In genomic region chr4:148860636-148861035, GRCm38 (mm10) we compare ENCODE assay signal across 11 mouse cellular contexts. TPM values are rescaled to one million over a fixed set of nuclear protein-coding genes. Genes with fewer than 3 reads are reported as not detected.
DNase-seq lines count a peak whose midpoint lies in the region; ATAC-seq and TF ChIP-seq lines count a peak whose summit lies in the region.
"Had no signal": no experiment of that assay in that cellular context is flagged by ENCODE, and none has a peak within 500 bp of the region (broad histone marks: within the 10 kb centered on the region; RNA-seq: fewer than 3 reads in every experiment).

No protein-coding gene starts in this region.

- peaks cover 36% of the 10 kb centered on the region for H3K27me3 ChIP-seq in heart, embryonic 13.5 days (replicated peaks)
- H3K27me3 ChIP-seq in ES-Bruce4 (ENCODE audit: control insufficient read depth, insufficient read depth, low read length, poor library complexity, severe bottlenecking): no peaks in the 10 kb centered on the region
- H3K27me3 ChIP-seq in forebrain, embryonic 16.5 days (replicated peaks; ENCODE audit: control insufficient read depth, insufficient read depth, low read length): peaks cover 14% of the 10 kb centered on the region; the same call in 1 of the 2 replicates
- H3K27me3 ChIP-seq in limb, embryonic 13.5 days: peaks cover 86% of the 10 kb centered on the region

- H3K9ac ChIP-seq in heart, embryonic 13.5 days: peak overlapping the region; percentile 73
- peak overlapping the region; percentile 65 for H3K9ac ChIP-seq in ES-Bruce4 (ENCODE audit: low read depth, poor library complexity, severe bottlenecking)
- peak overlapping the region; percentile 23; the same call in 1 of the 2 replicates for H3K9ac ChIP-seq in forebrain, embryonic 16.5 days (replicated peaks; ENCODE audit: low read depth, low read length)
- H3K9ac ChIP-seq in limb, embryonic 13.5 days: peak overlapping the region; percentile 45; the same call in 1 of the 2 replicates

- H3K9me3 ChIP-seq in heart, embryonic 13.5 days: no peaks in the 10 kb centered on the region
- no peaks in the 10 kb centered on the region for H3K9me3 ChIP-seq in ES-Bruce4 (replicated peaks; ENCODE audit: control insufficient read depth, insufficient read depth, low read length, poor library complexity, severe bottlenecking)
- no peaks in the 10 kb centered on the region for H3K9me3 ChIP-seq in forebrain, embryonic 16.5 days (ENCODE audit: control insufficient read depth, low read length)
- H3K9me3 ChIP-seq in limb, embryonic 13.5 days: no peaks in the 10 kb centered on the region
- H3K9me3 ChIP-seq: megakaryocyte, embryonic 14.5 days had no signal

- no peak overlapping the region for H3K27ac ChIP-seq in heart, embryonic 13.5 days (replicated peaks)
- no peak overlapping the region for H3K27ac ChIP-seq in ES-Bruce4 (ENCODE audit: insufficient read depth, low read length)
- H3K27ac ChIP-seq in forebrain, embryonic 16.5 days (ENCODE audit: low read length): peak overlapping the region; percentile 43
- H3K27ac ChIP-seq in limb, embryonic 13.5 days: no peak overlapping the region

- peak overlapping the region; percentile 37 for H3K4me3 ChIP-seq in heart, embryonic 13.5 days
- H3K4me3 ChIP-seq in ES-Bruce4 (ENCODE audit: low read depth, low read length): no peak overlapping the region
- peak overlapping the region; percentile 24; the same call in 1 of the 2 replicates for H3K4me3 ChIP-seq in forebrain, embryonic 16.5 days (replicated peaks; ENCODE audit: low read length)
- peak overlapping the region; percentile 36; the same call in 1 of the 2 replicates for H3K4me3 ChIP-seq in limb, embryonic 13.5 days
- H3K4me3 ChIP-seq: megakaryocyte, embryonic 14.5 days had no signal

- no peaks in the 10 kb centered on the region for H3K36me3 ChIP-seq in heart, embryonic 13.5 days
- no peaks in the 10 kb centered on the region for H3K36me3 ChIP-seq in ES-Bruce4 (ENCODE audit: control insufficient read depth, insufficient read depth, low read length, poor library complexity, severe bottlenecking)
- no peaks in the 10 kb centered on the region for H3K36me3 ChIP-seq in forebrain, embryonic 16.5 days (ENCODE audit: control insufficient read depth, insufficient read depth)
- no peaks in the 10 kb centered on the region for H3K36me3 ChIP-seq in limb, embryonic 13.5 days

- TF ChIP-seq EP300 in ES-Bruce4 (IDR thresholded peaks at IDR 0.05; ENCODE audit: insufficient read depth, low read depth, low read length): no peak

- no peak for ATAC-seq in heart, embryonic 13.5 days (ENCODE audit: extremely low read depth, insufficient number of reproducible peaks, low FRiP score, low TSS enrichment)
- no peak for ATAC-seq in forebrain, embryonic 16.5 days
- no peak for ATAC-seq in limb, embryonic 13.5 days (ENCODE audit: low FRiP score, low read depth)
- no peak for ATAC-seq in megakaryocyte-erythroid progenitor cell, adult 5-6 weeks (replicated peaks; ENCODE audit: low FRiP score, low TSS enrichment, poor library complexity, severe bottlenecking)

- H3K4me2 ChIP-seq in heart, embryonic 13.5 days: peak overlapping the region; percentile 66
- H3K4me2 ChIP-seq in forebrain, embryonic 16.5 days (ENCODE audit: low read length): peak overlapping the region; percentile 49
- peak overlapping the region; percentile 65 for H3K4me2 ChIP-seq in limb, embryonic 13.5 days (replicated peaks)

- WGBS in heart, embryonic 13.5 days: 69% methylated on average over 7 of the region's 7 CpGs
- 6% methylated on average over 7 of the region's 7 CpGs for WGBS in forebrain, embryonic 16.5 days
- WGBS in limb, embryonic 13.5 days: 35% methylated on average over 7 of the region's 7 CpGs

- DNase-seq in heart, postnatal 25 days (ENCODE audit: low spot score): no peak
- no peak for DNase-seq in cerebellum, postnatal 36 days
- DNase-seq in layer of hippocampus, adult 9-10 months (ENCODE audit: low spot score): no peak
- DNase-seq: right cerebral cortex, postnatal 25 days; thymus, adult 2 months had no signal

- no peak for TF ChIP-seq CTCF in ES-Bruce4 (IDR thresholded peaks at IDR 0.05; ENCODE audit: low read depth, low read length)

- intact Hi-C loops in heart, postnatal 25 days (cut with DNase I): no loop called here

- no peak for TF ChIP-seq POLR2A in ES-Bruce4 (IDR thresholded peaks at IDR 0.05; ENCODE audit: insufficient read depth, low read length)

- H3K4me1 ChIP-seq in heart, embryonic 13.5 days: peaks cover 70% of the 10 kb centered on the region
- H3K4me1 ChIP-seq in ES-Bruce4 (ENCODE audit: control insufficient read depth, insufficient read depth, low read length): peaks cover 14% of the 10 kb centered on the region
- H3K4me1 ChIP-seq in forebrain, embryonic 16.5 days (replicated peaks; ENCODE audit: control insufficient read depth, insufficient read depth, low read length): peaks cover 42% of the 10 kb centered on the region
- H3K4me1 ChIP-seq in limb, embryonic 13.5 days: peaks cover 22% of the 10 kb centered on the region
- H3K4me1 ChIP-seq: megakaryocyte, embryonic 14.5 days had no signal

RNA-seq across cellular contexts. Expression of gene Casz1, which starts 56.4 kb away (rescaled TPM):
- polyA plus RNA-seq in heart, embryonic 13.5 days (2015; fragmentation: Nextera tagmentation; extraction: Ambion mirVana): 18.3 and 20.2 TPM in 2 replicates
- total RNA-seq in heart, postnatal 25 days (2021): 10 to 100 TPM; 42.1 to 44.7 TPM
- polyA plus RNA-seq in ES-Bruce4 (2011; ENCODE audit: insufficient read depth, insufficient read length, low read depth, missing spikeins): 13.8 and 15.6 TPM in 2 replicates
- polyA plus RNA-seq in forebrain, embryonic 16.5 days (2015; fragmentation: Nextera tagmentation; extraction: Ambion mirVana): 0.98 and 1.0 TPM in 2 replicates
- polyA plus RNA-seq in limb, embryonic 13.5 days (2015; fragmentation: Nextera tagmentation; extraction: Ambion mirVana): 4.1 and 4.5 TPM in 2 replicates
- 0.55 and 0.96 TPM in 2 replicates for total RNA-seq in megakaryocyte-erythroid progenitor cell, adult 5-6 weeks (2014; fragmentation: Nextera tagmentation)
- 0.27 and 0.75 TPM in 2 replicates for total RNA-seq in megakaryocyte-erythroid progenitor cell, adult 5-6 weeks (2017)

Comparison
In these comparisons a context has a peak if more than half of its experiments do, and no peak if none do; other contexts are left out.
1. H3K9ac ChIP-seq: peak in every context shown above with its lines; median percentile 73 in heart, embryonic 13.5 days; 65 in ES-Bruce4; 45 in limb, embryonic 13.5 days; 23 in forebrain, embryonic 16.5 days.